Mouse (Mus musculus): Measurements from ENCODE around the gene Mapk8ip2.

GRCm38 (mm10) chr15:89434136-89434535, 19.6 kb upstream of the Mapk8ip2 start:
- TF ChIP-seq POLR2A (IDR thresholded peaks at IDR 0.05; ENCODE audit: control insufficient read depth, extremely low read depth, insufficient read depth, low read length, poor library complexity), result no peak
- no peak for TF ChIP-seq CTCF (IDR thresholded peaks at IDR 0.05; ENCODE audit: borderline replicate concordance, control insufficient read depth, extremely low read depth, insufficient read depth, low read length, poor library complexity)
